Mouse (Mus musculus) erythroid progenitor cell, adult 5-6 weeks (primary cell): ENCODE data around the gene Samsn1. TPM values are rescaled to one million over a fixed set of nuclear protein-coding genes. Genes with fewer than 3 reads are reported as not detected.

ENCODE experiments used
- ATAC-seq: replicated peaks from 2 replicates; pipeline ENCODE4 v1.8.0; 2016; ENCODE audit warnings: moderate number of reproducible peaks, mild to moderate bottlenecking, moderate TSS enrichment, inconsistent platforms; ENCODE audit not compliant: poor library complexity, low FRiP score, severe bottlenecking
- total RNA-seq, 2 experiments: library from RNA; stranded (forward) in 1 of 2; stranded (reverse) in 1 of 2; fragments of 150-400 nt in 1 of 2; fragments of 186-747, 209-891 nt in 1 of 2; gene quantifications; 2 replicates each; pipeline versions ENCODE4 v1.2.3 to v1.2.4; 2015 to 2017; ENCODE audit warnings: low replicate concordance in 2 of 2

The Samsn1 gene
- total RNA-seq (2015; ENCODE audit: low replicate concordance) (18.4 and 32.8 TPM in 2 replicates), total RNA-seq (2017; ENCODE audit: low replicate concordance) (27.1 and 32.5 TPM in 2 replicates)

- no peak for ATAC-seq
These were observed at the start of gene Samsn1 for GRCm38 (mm10) chr16:76022181-76022580. TSS of gene Samsn1 (minus strand) at chr16:76022281.

GRCm38 (mm10) chr16:76066082-76066635, 44.1 kb upstream of the Samsn1 start:
- no peak for ATAC-seq

- ATAC-seq = no peak
These were observed 32.9 kb upstream of the Samsn1 start for GRCm38 (mm10) chr16:76054976-76055375.

GRCm38 (mm10) chr16:76054079-76054478, 32.0 kb upstream of the Samsn1 start:
- no peak for ATAC-seq

GRCm38 (mm10) chr16:76053537-76053936, 31.5 kb upstream of the Samsn1 start:
- no peak for ATAC-seq

GRCm38 (mm10) chr16:76047066-76047465, 25.0 kb upstream of the Samsn1 start:
- no peak for ATAC-seq

GRCm38 (mm10) chr16:76040319-76040945, 18.4 kb upstream of the Samsn1 start:
- ATAC-seq = no peak

- no peak for ATAC-seq
These were observed 2.9 kb downstream of the Samsn1 start for GRCm38 (mm10) chr16:76019164-76019563.

- ATAC-seq = no peak
These were observed 18.2 kb downstream of the Samsn1 start for GRCm38 (mm10) chr16:76003812-76004389.

- peak; percentile 69 for ATAC-seq
These were observed 19.1 kb downstream of the Samsn1 start for GRCm38 (mm10) chr16:76002870-76003572.

GRCm38 (mm10) chr16:76002287-76002686, 19.8 kb downstream of the Samsn1 start:
- ATAC-seq = 0 out of 2 replicates have a peak, but pooled peaks have one; percentile 29

GRCm38 (mm10) chr16:76001788-76002187, 20.3 kb downstream of the Samsn1 start:
- no peak for ATAC-seq

GRCm38 (mm10) chr16:76000127-76000526, 22.0 kb downstream of the Samsn1 start:
- no peak for ATAC-seq

- no peak for ATAC-seq
These were observed 31.9 kb downstream of the Samsn1 start for GRCm38 (mm10) chr16:75990173-75990572.

GRCm38 (mm10) chr16:75983831-75984230, 38.2 kb downstream of the Samsn1 start:
- ATAC-seq = no peak

GRCm38 (mm10) chr16:75979381-75979780, 42.7 kb downstream of the Samsn1 start:
- no peak for ATAC-seq

- no peak for ATAC-seq
These were observed 44.3 kb downstream of the Samsn1 start for GRCm38 (mm10) chr16:75977798-75978197.

GRCm38 (mm10) chr16:75975682-75976332, 46.3 kb downstream of the Samsn1 start:
- no peak for ATAC-seq

- ATAC-seq = no peak
These were observed 51.6 kb downstream of the Samsn1 start for GRCm38 (mm10) chr16:75970266-75970998.
